Mouse (Mus musculus) brain, embryonic 18.5 days (tissue): ENCODE data around the gene Cdh18.

Experiments used
- DNase-seq: peaks from one replicate; pipeline ENCODE4 v3.0.0-alpha.2; 2012; ENCODE audit warnings: low read depth, low spot score

The Cdh18 gene

DNA sequence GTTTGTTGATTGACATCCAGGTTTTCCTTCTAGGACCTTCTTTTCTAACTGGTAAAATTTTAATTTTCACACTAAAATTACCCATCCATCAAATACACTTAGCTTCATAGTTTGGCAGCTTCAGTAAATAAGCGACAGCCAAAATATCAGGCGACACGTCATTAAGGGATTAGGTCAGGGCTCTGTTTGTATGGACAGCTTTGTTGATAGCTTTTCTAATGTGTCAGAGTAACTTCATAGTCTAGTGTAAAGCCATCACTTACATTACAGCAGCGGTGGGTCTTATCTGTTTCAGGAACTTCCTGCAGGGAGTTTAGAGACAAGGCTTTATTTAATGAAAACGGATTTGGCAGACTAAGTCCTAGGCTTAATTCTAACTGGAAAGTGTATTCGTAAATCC, 904.5 kb downstream of the Cdh18 start:
- DNase-seq, result no peak

DNA sequence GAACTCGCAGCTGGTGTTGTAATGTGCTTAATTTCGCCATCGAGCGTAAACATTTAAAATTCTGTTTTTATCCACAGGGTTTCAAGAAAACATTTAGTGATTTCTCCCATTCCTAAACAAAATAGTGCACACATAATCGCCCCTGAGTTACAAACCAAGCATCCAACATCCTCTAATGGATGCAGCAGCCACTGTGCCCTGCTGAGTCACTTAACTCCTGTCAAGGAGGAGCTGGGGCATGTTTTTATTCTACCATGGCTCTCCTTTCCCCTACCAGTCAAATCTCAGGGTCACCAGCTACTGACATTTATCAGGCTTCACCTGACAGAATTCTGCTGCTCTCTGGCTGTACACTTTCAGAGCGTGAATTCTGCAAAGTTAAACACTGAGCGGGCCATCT, 906.5 kb downstream of the Cdh18 start:
- DNase-seq, result no peak

DNA sequence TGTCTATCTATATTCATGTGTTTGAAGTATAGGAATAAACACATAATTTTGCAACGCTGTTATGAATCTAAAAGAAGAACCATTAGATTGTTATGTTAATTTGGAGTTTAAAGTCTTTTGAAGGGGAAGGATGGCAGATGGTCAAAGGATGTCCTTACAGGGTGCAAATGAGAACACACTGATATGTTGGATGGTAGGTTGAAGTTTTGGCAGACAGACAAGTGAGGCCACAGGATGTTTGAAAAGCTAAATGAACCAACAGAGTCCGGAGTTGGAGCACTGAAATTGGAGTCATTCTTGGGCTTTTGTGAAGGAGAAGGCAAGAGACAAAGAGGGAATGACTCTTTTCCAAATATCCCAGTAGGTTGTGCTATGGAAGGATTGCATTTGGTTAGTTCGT, 908.6 kb downstream of the Cdh18 start:
- no peak for DNase-seq

DNA sequence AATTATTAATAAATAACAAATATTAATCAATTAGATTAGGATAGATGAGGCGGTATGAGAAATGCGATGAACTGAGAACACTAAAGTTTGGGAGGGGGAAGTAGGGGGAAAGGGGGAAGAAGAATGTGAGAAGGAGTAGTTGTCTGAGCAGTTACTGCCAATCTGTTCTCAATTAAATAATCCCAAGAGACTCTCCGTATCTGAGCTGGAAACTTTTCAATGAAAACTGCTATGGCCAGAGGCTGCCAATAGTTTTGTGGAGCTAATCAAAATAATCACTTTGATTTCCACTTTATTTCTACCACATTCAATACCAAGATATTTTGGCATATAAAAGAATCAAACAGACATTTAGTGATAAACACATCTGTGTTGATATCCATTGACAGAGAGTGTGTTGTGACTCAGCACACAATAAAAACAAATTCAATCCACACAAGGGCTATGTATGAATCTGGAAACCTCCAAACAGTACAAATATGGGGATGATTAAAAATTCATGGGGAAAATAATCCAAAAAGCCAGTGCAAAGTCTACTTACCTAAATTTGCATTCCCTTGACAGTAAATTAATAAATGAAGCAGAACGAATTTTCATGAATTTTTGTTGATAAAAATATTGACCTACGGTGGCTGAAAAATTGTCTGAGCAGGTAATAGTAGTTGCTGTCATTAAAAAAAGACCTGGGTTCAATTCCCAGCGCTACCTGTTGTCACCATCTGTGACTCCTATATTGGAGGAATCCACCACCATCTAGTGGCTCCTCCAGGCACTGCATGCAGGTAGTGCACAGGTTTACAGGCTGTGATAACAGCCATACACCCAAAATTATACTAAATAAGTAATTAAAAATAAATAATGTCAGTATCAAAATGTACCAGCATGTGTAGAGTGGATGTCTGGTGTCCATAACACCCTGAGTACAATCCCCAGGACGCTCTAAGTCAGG, 922.0 kb downstream of the Cdh18 start:
- DNase-seq, result no peak

DNA sequence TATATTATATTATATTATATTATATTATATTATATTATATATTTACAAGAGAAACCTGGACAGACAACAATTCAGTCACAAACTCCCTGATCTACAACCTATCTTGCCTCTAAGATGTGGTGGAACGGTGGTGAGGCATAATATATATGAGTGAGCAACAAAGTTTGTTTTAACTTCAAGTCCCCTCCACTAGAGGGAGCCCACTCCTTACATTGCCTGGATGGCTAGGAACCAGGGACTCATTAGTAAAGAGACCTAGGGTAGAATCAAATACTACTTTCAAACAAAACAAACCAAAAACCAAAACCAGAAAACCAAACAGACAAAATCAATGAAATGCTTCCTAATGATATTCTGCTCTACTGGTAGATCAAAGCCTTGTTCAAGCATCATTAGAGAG, 937.5 kb downstream of the Cdh18 start:
- no peak for DNase-seq

DNA sequence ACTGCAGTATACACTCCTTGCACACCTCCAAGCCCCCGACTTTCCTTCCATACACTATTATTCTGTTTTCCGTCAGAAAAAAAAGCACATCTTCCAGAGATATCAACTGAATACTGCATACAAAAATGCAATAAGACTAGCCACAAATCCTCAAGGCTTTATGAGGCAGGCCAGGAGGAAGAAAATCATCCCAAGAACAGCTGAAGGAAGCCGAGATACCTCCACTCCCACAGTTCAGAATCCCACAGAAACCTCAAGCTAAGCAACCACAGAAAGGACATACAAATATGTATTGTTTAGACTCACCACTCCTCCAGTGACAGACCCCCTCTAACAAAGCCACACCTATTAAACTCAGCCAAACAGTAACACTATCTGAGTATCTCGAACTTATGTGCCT, 957.7 kb downstream of the Cdh18 start:
- no peak for DNase-seq

DNA sequence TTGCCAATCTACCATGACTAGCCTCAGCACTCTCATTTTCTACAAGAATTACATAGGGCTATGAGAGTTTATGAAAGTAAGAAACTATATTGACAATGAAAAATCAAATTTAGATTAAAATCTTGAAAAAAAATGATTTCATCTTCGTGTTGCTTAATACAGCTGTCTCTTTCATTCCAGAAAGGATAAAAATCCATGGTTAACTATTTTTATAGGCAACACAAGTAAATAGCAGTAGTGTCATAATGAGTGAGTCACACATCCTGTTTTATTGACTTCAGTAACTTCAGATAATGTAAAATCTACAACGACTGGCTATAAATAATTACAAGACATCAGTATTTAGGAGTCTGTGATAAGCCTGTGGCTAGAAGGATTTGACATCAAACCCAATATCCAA, 960.9 kb downstream of the Cdh18 start:
- DNase-seq, result no peak

DNA sequence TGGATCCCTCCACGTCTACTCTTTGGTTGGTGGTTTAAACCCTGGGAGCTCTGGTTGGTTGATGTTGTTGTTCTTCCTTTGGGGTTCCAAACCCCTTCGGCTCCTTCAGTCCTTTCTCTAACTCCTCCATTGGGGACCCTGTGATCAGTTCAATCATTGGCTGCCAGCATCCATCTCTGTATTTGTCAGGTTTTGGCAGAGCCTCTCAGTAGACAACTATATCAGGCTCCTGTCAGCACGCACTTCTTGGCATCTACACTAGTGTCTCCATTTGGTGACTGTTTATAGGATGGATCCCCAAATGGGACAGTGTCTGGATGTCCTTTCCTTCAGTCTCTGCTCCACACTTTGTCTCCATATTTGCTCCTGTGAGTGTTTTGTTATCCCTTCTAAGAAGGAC, 967.0 kb downstream of the Cdh18 start:
- no peak for DNase-seq

DNA sequence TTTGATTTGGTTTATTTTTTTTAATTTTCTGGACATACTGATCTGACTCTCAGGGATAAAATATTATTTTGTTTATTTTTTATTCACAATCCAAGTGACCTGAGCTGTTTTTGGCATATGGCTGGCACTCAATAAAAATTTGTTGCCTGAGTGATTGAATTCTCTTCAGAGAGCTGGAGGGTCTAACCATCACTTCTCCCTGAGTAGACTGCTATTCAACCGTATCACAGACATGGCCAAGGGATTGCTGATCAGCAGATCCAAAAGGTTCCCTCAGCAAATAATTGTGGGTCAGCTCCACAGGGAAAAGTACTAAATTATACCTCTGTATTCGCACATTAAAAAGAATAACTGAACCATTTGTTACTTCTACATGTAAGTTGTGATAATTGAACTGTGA, 969.3 kb downstream of the Cdh18 start:
- DNase-seq, result no peak
